Mouse (Mus musculus): ENCODE data around the gene Gm20604. TPM values are rescaled to one million over a fixed set of nuclear protein-coding genes. Genes with fewer than 3 reads are reported as not detected.

Gm20604 gene
- polyA plus RNA-seq, 1 experiment from 2014 or later: 7.1 TPM

GRCm38 (mm10) chr12:102719552-102720315, 38.7 kb downstream of the Gm20604 start:
- H3K36me3 ChIP-seq (replicated peaks): no peaks in the 10 kb centered on the region
- H3K9ac ChIP-seq: no peak overlapping the region
- H3K27me3 ChIP-seq: 0 out of 2 replicates have a peak, but pooled peaks cover 4% of the 10 kb centered on the region
- no peaks in the 10 kb centered on the region for H3K4me1 ChIP-seq (replicated peaks)
- no peak for ATAC-seq (ENCODE audit: insufficient read depth)
- H3K4me3 ChIP-seq (replicated peaks): no peak overlapping the region
- WGBS (ENCODE audit: insufficient replicate concordance): 32% methylated on average over 13 of the region's 13 CpGs
- H3K4me2 ChIP-seq: no peak overlapping the region
- no peaks in the 10 kb centered on the region for H3K9me3 ChIP-seq (replicated peaks)
- H3K27ac ChIP-seq (replicated peaks): no peak overlapping the region

- no peaks in the 10 kb centered on the region for H3K4me1 ChIP-seq (replicated peaks)
- no peak overlapping the region for H3K27ac ChIP-seq (replicated peaks)
- no peak overlapping the region for H3K9ac ChIP-seq
- H3K36me3 ChIP-seq (replicated peaks): no peaks in the 10 kb centered on the region
- WGBS (ENCODE audit: insufficient replicate concordance): 66% methylated on average over 10 of the region's 10 CpGs
- no peak overlapping the region for H3K4me2 ChIP-seq
- ATAC-seq (ENCODE audit: insufficient read depth): no peak
- H3K27me3 ChIP-seq: no peaks in the 10 kb centered on the region
- H3K4me3 ChIP-seq (replicated peaks): no peak overlapping the region
- H3K9me3 ChIP-seq (replicated peaks): no peaks in the 10 kb centered on the region
These were observed 43.6 kb downstream of the Gm20604 start for GRCm38 (mm10) chr12:102714654-102715395.

GRCm38 (mm10) chr12:102714116-102714515, 44.4 kb downstream of the Gm20604 start:
- no peak overlapping the region for H3K9ac ChIP-seq
- no peaks in the 10 kb centered on the region for H3K36me3 ChIP-seq (replicated peaks)
- H3K9me3 ChIP-seq (replicated peaks): no peaks in the 10 kb centered on the region
- H3K4me1 ChIP-seq (replicated peaks): no peaks in the 10 kb centered on the region
- no peak overlapping the region for H3K4me3 ChIP-seq (replicated peaks)
- no peak overlapping the region for H3K27ac ChIP-seq (replicated peaks)
- no peak overlapping the region for H3K4me2 ChIP-seq
- no peaks in the 10 kb centered on the region for H3K27me3 ChIP-seq
- WGBS (ENCODE audit: insufficient replicate concordance): 60% methylated on average over 2 of the region's 2 CpGs
- ATAC-seq (ENCODE audit: insufficient read depth): no peak

GRCm38 (mm10) chr12:102713153-102713865, 45.2 kb downstream of the Gm20604 start:
- WGBS (ENCODE audit: insufficient replicate concordance): 42% methylated on average over 20 of the region's 20 CpGs

GRCm38 (mm10) chr12:102710851-102711375, 47.6 kb downstream of the Gm20604 start:
- Histone ChIP-seq H3K4me3 (replicated peaks) (no peak overlapping the region), H3K9me3 (replicated peaks) (no peaks in the 10 kb centered on the region), H3K36me3 (replicated peaks) (no peaks in the 10 kb centered on the region), H3K27me3 (peaks cover 24% of the 10 kb centered on the region), H3K4me2 (no peak overlapping the region), H3K27ac (replicated peaks) (no peak overlapping the region), H3K9ac (no peak overlapping the region), H3K4me1 (replicated peaks) (peaks cover under 1% of the 10 kb centered on the region; the same call in 1 of the 2 replicates)
- ATAC-seq (ENCODE audit: insufficient read depth): no peak
- 61% methylated on average over 4 of the region's 4 CpGs for WGBS (ENCODE audit: insufficient replicate concordance)

More at GRCm38 (mm10) chr12:102713153-102713865, 45.2 kb downstream of the Gm20604 start:
- Histone ChIP-seq H3K4me2 (peak overlapping the region; percentile 7; the same call in 1 of the 2 replicates), H3K4me3 (replicated peaks) (no peak overlapping the region), H3K36me3 (replicated peaks) (no peaks in the 10 kb centered on the region), H3K27me3 (0 out of 2 replicates have a peak, but pooled peaks cover under 1% of the 10 kb centered on the region), H3K27ac (replicated peaks) (0 out of 2 replicates have a peak overlapping the region, but pooled peaks have one; percentile 14), H3K9ac (no peak overlapping the region), H3K9me3 (replicated peaks) (no peaks in the 10 kb centered on the region), H3K4me1 (replicated peaks) (no peaks in the 10 kb centered on the region)
- 0 out of 2 replicates have a peak, but pooled peaks have one; percentile 22 for ATAC-seq (ENCODE audit: insufficient read depth)

- H3K4me2 ChIP-seq: no peak overlapping the region
- no peaks in the 10 kb centered on the region for H3K36me3 ChIP-seq (replicated peaks)
- peaks cover 11% of the 10 kb centered on the region for H3K4me1 ChIP-seq (replicated peaks)
- no peaks in the 10 kb centered on the region for H3K9me3 ChIP-seq (replicated peaks)
- no peak for ATAC-seq (ENCODE audit: insufficient read depth)
- no peak overlapping the region for H3K4me3 ChIP-seq (replicated peaks)
- peaks cover 30% of the 10 kb centered on the region for H3K27me3 ChIP-seq
- no peak overlapping the region for H3K27ac ChIP-seq (replicated peaks)
- H3K9ac ChIP-seq: no peak overlapping the region
- WGBS (ENCODE audit: insufficient replicate concordance): 66% methylated on average over 5 of the region's 5 CpGs
These were observed 48.6 kb downstream of the Gm20604 start for GRCm38 (mm10) chr12:102709896-102710295.

- H3K4me3 ChIP-seq (replicated peaks): no peak overlapping the region
- 64% methylated on average over 11 of the region's 11 CpGs for WGBS (ENCODE audit: insufficient replicate concordance)
- H3K4me1 ChIP-seq (replicated peaks): peaks cover 26% of the 10 kb centered on the region
- no peaks in the 10 kb centered on the region for H3K36me3 ChIP-seq (replicated peaks)
- H3K27ac ChIP-seq (replicated peaks): no peak overlapping the region
- H3K4me2 ChIP-seq: no peak overlapping the region
- peaks cover 42% of the 10 kb centered on the region for H3K27me3 ChIP-seq
- H3K9ac ChIP-seq: no peak overlapping the region
- ATAC-seq (ENCODE audit: insufficient read depth): no peak
- H3K9me3 ChIP-seq (replicated peaks): no peaks in the 10 kb centered on the region
These were observed 50.3 kb downstream of the Gm20604 start for GRCm38 (mm10) chr12:102708220-102708619.

GRCm38 (mm10) chr12:102706833-102707463, 51.5 kb downstream of the Gm20604 start:
- peaks cover 42% of the 10 kb centered on the region for H3K27me3 ChIP-seq
- peaks cover 38% of the 10 kb centered on the region for H3K4me1 ChIP-seq (replicated peaks)
- no peak overlapping the region for H3K27ac ChIP-seq (replicated peaks)
- no peak overlapping the region for H3K9ac ChIP-seq
- H3K4me3 ChIP-seq (replicated peaks): no peak overlapping the region
- H3K4me2 ChIP-seq: no peak overlapping the region
- H3K36me3 ChIP-seq (replicated peaks): no peaks in the 10 kb centered on the region
- 79% methylated on average over 10 of the region's 10 CpGs for WGBS (ENCODE audit: insufficient replicate concordance)
- H3K9me3 ChIP-seq (replicated peaks): no peaks in the 10 kb centered on the region
- no peak for ATAC-seq (ENCODE audit: insufficient read depth)

GRCm38 (mm10) chr12:102705906-102706640, 52.4 kb downstream of the Gm20604 start:
- WGBS (ENCODE audit: insufficient replicate concordance): 65% methylated on average over 6 of the region's 6 CpGs
- peaks cover 41% of the 10 kb centered on the region for H3K4me1 ChIP-seq (replicated peaks)
- no peaks in the 10 kb centered on the region for H3K9me3 ChIP-seq (replicated peaks)
- H3K36me3 ChIP-seq (replicated peaks): no peaks in the 10 kb centered on the region
- no peak overlapping the region; the same call in 1 of the 2 replicates for H3K4me3 ChIP-seq (replicated peaks)
- no peak for ATAC-seq (ENCODE audit: insufficient read depth)
- 0 out of 2 replicates have a peak overlapping the region, but pooled peaks have one; percentile 85 for H3K27ac ChIP-seq (replicated peaks)
- no peak overlapping the region for H3K9ac ChIP-seq
- peaks cover 42% of the 10 kb centered on the region for H3K27me3 ChIP-seq
- peak overlapping the region; percentile 98 for H3K4me2 ChIP-seq
